Mouse (Mus musculus) left cerebral cortex, adult 2 months (tissue): Measurements from ENCODE around the gene Mndal. TPM values are rescaled to one million over a fixed set of nuclear protein-coding genes. Genes with fewer than 3 reads are reported as not detected.
"Not testable (repeated sequence)": the region's sequence is repeated elsewhere in the genome, so short reads cannot be mapped to it uniquely, and the experiment has no call there.

Experiments used
- DNase-seq, 2 experiments: peaks; one replicate each; pipeline ENCODE4 v3.0.0; 2021 to 2022; ENCODE audit warnings: low spot score in 2 of 2, mixed read lengths in 1 of 2; ENCODE audit errors: extremely low spot score in 1 of 2
- H3K27ac ChIP-seq: fragments of 200-600 bp; 2 replicates; pipeline ENCODE4 v1.8.1; 2022
- H3K4me3 ChIP-seq: fragments of 200-600 bp; 2 replicates; pipeline ENCODE4 v1.8.1; 2022
- CTCF ChIP-seq: fragments of 200-600 bp; IDR thresholded peaks from 2 replicates; pipeline ENCODE4 v1.8.1; 2022; ENCODE audit warnings: antibody characterized with exemption, mild to moderate bottlenecking, moderate library complexity
- intact Hi-C: fragments of 180-260 bp; cut with DNase I; formaldehyde crosslinking; loops from one replicate; pipeline ENCODE4 v1.15.1; 2025
- total RNA-seq, 2 experiments: library from RNA; stranded (reverse); gene quantifications; 2 replicates each; pipeline ENCODE4 v1.2.3; 2021

Gene Mndal
- total RNA-seq, 2 experiments from 2014 or later, result 1.5 to 2.3 TPM

DNA sequence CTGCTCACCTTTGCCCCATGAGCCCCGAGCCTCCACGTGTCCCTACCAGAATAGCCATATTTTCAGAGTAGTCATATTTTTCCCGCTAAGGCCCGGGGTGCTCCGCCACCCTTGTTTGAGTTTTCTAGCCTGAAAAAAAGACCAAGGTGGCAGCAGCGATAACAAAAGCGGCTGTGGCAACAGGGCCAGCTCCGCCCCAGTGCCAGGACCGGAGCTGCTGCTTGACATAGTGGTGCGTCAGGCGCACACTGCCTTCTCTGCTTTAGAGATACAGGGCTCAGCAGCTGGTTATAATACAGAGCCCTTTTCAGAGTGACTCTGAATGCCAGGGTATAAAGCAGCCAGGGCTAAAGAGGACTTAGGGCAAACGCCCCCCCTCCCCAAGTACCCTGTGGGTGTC is 75.8 kb downstream of the Mndal start:
- no peak overlapping the region for H3K4me3 ChIP-seq
- DNase-seq, result no peak
- H3K27ac ChIP-seq, result no peak overlapping the region
- intact Hi-C loops, result no loop called here
- TF ChIP-seq CTCF, result no peak

DNA sequence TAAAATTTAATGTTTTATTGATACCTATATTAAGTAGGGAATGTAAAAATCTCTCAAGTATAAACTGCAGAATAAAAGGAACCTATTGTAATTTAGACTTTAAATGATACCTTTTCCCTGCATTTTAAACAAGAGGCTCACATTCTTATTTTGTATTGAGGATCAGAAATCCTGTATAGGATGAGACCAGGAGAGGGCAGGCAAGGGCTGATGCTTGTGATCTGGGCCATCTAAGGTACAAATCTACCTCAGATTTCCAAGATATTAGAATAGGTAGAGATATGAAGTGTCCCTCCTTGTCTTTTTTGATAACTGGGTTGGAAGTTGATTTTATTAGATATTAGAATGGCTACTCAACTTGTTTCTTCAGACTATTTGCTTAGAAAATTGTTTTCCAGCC is 88.6 kb downstream of the Mndal start:
- intact Hi-C loops, result loop anchor here (10.0 kb wide), 1 partner anchor 611 kb away; no protein-coding TSS in a partner anchor
- not testable (repeated sequence) for DNase-seq, H3K4me3 ChIP-seq, H3K27ac ChIP-seq
- peak; percentile 55 for TF ChIP-seq CTCF

DNA sequence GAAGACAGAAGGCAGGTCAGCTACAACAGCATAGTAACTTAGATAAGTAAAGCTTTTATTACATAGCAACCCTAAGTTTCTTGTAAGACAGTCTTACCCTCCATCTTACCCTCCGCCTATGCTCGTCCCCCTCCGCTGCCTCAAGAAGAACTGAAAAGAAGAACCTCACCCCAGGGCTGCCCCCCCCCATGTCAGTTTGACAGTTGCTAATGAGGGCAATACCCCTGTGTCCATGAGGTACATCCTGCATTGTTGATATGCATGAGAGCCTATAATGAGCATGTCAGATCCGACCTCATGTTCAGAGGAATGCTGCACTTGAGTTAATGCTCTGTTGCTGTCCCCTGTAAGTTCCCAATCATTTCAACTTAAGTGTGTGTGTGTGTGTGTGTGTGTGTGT is 89.4 kb downstream of the Mndal start:
- not testable (repeated sequence) for H3K4me3 ChIP-seq, DNase-seq, H3K27ac ChIP-seq
- intact Hi-C loops, result loop anchor here (10.0 kb wide), 1 partner anchor 612 kb away; no protein-coding TSS in a partner anchor

DNA sequence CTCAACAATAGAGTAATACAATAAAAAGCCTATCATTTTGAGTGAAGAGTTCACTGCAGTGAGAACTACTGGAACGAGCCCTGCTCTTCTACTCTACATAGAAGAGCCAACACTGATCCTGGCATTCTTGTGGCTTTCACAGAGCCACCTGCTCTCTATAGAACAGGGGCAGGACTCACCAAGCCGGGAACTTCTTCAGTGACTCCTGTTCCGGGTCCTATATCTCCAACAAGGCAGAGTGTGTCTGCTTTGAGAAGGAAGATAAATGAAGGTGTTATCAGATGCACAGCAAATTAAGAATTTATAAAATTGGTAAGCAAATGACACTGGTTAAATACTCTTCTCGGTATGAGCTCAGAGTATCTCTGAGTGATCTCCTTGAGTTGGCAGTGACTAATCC is 96.1 kb downstream of the Mndal start:
- intact Hi-C loops, H3K27ac ChIP-seq, DNase-seq, H3K4me3 ChIP-seq: not testable (repeated sequence)

DNA sequence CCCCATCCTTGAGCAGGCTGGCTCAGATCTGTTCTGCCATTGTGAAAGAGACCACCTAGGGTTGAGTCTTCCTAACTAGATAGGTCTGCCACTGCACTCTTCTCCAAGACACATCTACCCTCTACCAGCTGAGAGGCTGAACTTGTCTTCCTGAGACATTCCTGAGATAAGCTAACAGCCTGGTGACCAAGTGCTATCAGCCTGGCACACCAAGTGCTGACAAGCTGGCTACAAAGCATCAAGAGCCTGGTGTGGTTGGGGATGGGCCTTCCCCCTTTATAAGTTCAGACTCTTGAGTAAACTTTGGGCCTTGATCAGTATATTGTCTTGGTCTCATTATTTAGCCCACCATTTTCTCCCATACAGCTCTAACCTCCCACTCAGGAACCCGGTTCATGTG is 97.5 kb downstream of the Mndal start:
- no peak for DNase-seq
- TF ChIP-seq CTCF, result no peak
- Histone ChIP-seq H3K27ac (no peak overlapping the region), H3K4me3 (no peak overlapping the region)
- intact Hi-C loops, result no loop called here

DNA sequence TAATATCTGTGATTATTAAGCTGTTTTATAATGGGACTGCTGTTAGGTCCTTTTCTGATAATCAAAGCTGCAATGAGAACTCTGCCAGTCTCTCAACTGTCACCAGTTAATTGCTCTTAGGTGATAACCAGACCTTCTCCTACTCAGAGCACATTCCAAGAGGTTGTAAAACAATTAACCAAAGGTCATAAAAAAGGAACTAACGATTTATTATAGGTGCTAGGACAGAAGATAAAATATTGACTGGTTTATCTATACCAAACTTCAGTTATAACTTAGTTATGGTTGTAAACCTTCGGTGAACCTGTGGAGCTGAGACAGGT is 120.8 kb downstream of the Mndal start:
- intact Hi-C loops, H3K4me3 ChIP-seq, DNase-seq, H3K27ac ChIP-seq: not testable (repeated sequence)

DNA sequence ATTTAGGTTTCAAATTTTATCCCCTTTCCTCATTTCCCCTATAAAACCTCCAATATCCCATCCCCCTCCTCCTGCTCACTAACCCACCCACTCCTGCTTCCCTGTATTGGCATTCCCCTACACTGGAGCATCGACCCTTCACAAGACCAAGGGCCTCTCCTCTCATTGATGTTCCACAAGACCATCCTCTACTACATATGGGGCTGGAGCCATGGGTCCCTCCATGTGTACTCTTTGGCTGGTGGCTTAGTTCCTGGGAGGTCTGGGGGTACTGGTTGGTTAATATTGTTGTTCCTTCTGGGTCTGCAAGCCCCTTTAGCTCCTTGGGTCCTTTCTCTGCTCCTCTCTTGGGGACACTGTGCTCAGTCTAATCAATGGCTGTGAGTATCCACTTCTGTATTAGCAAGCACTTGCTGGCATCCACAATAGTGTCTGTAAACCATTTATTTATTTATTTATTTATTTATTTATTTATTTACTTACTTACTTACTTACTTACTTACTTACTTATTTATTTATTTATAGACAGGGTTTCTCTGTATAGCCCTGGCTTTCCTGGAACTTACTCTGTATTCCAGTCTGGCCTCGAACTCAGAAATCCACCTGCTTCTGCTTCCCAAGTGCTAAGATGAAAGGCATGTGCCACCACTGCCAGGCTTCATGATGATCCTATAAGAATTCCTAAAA is 121.4 kb downstream of the Mndal start:
- intact Hi-C loops, H3K4me3 ChIP-seq, DNase-seq, H3K27ac ChIP-seq: not testable (repeated sequence)

DNA sequence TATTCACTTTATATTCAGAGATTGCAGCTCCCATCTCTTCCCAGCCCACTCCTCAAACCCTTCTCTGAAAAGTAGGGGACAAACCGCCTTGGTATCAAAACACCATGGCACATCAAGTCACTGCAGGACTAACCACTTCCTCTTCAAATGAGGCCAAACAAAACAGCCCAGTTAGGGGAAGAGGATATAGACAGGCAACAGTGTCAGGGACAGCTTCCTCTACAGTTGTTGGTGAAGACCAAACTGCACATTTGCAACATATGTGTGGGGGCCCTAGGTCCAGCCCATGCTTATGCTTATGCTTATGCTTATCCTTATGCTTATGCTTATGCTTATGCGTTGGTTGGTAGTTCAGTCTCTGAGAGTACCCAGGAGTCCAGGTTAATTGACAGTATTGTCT is 133.0 kb downstream of the Mndal start:
- DNase-seq, intact Hi-C loops, H3K27ac ChIP-seq, H3K4me3 ChIP-seq: not testable (repeated sequence)

DNA sequence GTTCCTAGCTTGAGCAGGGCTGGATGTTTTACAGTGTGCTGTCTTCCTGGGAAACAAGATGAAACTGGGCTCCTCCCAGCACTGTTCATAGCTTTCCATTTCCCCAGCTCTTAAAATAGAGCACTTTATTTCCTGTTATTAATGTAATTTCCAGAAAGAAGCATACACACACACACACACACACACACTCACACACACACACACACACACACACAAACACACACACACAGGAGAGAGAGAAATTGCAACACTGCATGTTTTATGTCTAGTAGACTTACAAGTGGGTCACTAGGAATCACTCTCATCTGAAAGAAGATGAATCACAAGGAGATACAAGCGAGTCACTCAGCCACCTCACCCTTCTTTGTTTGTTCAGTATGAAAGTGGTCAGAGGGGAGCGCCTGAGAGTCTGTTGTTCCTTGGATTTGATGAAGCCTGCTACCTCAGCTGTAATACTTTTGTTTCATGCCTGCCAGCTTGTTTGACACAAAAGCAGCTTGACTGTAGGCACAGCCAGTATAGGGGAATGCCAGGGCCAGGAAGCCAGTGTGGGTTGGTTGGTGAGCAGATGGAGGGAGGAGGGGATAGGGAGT is 139.5 kb downstream of the Mndal start:
- intact Hi-C loops, H3K27ac ChIP-seq, H3K4me3 ChIP-seq, DNase-seq: not testable (repeated sequence)

DNA sequence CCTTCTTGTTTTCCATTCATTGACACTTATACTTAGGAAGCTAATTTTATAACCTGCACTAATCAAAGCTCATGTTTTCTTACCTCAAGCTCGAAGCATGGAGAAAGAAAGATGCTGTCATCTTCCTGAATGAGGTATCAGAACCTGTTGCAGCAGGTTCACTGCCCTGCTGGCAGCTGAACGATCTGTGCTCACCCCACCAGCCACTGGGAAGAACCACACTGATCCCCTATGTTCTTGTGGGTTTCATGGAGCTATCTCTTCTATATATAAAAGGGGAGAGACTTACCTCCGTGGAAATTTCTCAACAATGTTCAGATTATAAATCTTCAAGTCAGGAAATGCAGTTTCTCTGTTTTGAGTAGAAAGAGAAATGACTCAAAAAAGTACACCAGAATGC is 140.1 kb downstream of the Mndal start:
- H3K4me3 ChIP-seq, DNase-seq, H3K27ac ChIP-seq, intact Hi-C loops: not testable (repeated sequence)

DNA sequence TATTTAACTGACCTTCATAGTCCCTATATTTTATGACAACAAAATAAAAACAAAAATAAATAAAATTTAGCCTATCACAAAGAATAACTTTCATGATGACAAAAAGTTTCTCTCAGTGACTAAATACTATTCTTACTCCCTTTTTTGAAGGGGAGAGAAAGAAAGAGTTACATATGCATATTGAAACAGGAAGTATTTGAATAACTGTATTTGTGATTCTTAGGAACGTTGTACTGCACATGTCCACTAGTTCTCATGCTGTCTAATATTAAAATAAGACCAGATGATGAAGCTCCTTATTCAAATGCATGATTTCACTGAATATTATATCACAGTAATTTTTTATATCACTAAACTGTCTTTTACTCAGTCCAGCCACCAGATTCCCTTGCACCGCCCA is 140.5 kb downstream of the Mndal start:
- intact Hi-C loops, DNase-seq, H3K27ac ChIP-seq, H3K4me3 ChIP-seq: not testable (repeated sequence)

Other genes with a start within 250 kb of the Mndal start
- under 1 TPM; 0.16 to 0.18 TPM for gene Ifi207, start 200.7 kb downstream of the Mndal start, total RNA-seq
- gene Ifi204, start 175.5 kb downstream of the Mndal start, total RNA-seq, result under 1 TPM in 1 of 2 experiments, not detected in 1; 0.36 TPM
- gene Ifi211, start 29.4 kb downstream of the Mndal start, total RNA-seq, result not detected
- gene Ifi203, start 181 bp upstream of the Mndal start, total RNA-seq, result under 1 TPM; 0.30 to 0.70 TPM
- not detected for gene Ifi202b, start 40.3 kb upstream of the Mndal start, total RNA-seq
- gene Ifi205, start 89.3 kb upstream of the Mndal start, total RNA-seq, result not detected
- not detected for gene Olfr433, start 98.2 kb upstream of the Mndal start, total RNA-seq
- gene Olfr432, start 106.7 kb upstream of the Mndal start, total RNA-seq, result not detected
- not detected for gene Olfr430, start 124.1 kb upstream of the Mndal start, total RNA-seq
- not detected for gene Olfr429, start 141.8 kb upstream of the Mndal start, total RNA-seq
- not detected for gene Olfr427, start 154.4 kb upstream of the Mndal start, total RNA-seq
- gene Olfr231, start 178.7 kb upstream of the Mndal start, total RNA-seq, result not detected
- not detected for gene Olfr424, start 189.0 kb upstream of the Mndal start, total RNA-seq
- gene Olfr420, start 213.1 kb upstream of the Mndal start, total RNA-seq, result not detected
- under 1 TPM; 0.05 to 0.07 TPM for gene Spta1, start 230.3 kb upstream of the Mndal start, total RNA-seq